Mouse (Mus musculus): Measurements from ENCODE around the gene Mfap4. TPM values are rescaled to one million over a fixed set of nuclear protein-coding genes. Genes with fewer than 3 reads are reported as not detected.

Gene Mfap4
- polyA plus RNA-seq, 1 experiment from 2014 or later = 428 TPM

DNA sequence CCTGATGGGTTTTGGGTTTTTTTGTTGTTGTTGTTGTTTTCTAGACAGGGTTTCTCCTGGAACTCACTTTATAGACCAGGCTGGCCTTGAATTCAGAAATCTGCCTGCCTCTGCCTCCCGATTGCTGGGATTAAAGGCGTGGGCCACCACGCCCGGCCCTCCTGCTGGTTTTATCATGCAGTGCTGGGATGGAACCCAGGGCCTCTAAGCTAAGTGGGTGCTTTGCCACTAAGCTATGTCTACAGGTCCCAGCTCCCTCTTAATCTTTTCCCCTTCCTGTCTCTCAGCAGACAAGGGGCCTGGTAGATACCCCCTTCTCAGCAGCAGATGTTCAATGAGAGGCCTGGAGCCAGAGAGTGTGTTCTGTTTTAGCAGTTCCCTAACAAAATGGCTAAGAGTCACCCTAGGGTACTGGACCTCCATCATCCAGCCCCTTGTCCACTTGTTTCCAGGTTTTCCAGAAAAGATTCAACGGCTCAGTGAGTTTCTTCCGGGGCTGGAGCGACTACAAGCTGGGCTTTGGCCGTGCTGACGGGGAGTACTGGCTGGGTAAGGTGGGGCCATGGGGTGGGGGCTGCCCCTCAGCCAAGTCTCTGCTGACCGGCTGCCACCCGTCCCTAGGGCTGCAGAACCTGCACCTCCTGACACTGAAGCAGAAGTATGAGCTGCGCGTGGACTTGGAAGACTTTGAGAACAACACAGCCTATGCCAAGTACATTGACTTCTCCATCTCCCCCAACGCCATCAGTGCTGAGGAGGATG lies 1.4 kb downstream of the Mfap4 start:
- ATAC-seq (ENCODE audit: low read depth) (no peak), DNase-seq (ENCODE audit: low spot score) (no peak)
- Histone ChIP-seq H3K9ac (ENCODE audit: low read depth, low read length) (peak overlapping the region; percentile 72), H3K27me3 (replicated peaks; ENCODE audit: control insufficient read depth, insufficient read depth, low read length) (no peaks in the 10 kb centered on the region), H3K4me2 (ENCODE audit: low read depth, low read length) (peak overlapping the region; percentile 70), H3K4me3 (ENCODE audit: low read depth, low read length) (peak overlapping the region; percentile 48), H3K4me1 (ENCODE audit: control insufficient read depth, insufficient read depth, low read length) (peaks cover 50% of the 10 kb centered on the region), H3K27ac (replicated peaks; ENCODE audit: low read depth, low read length) (peak overlapping the region; percentile 94), H3K36me3 (ENCODE audit: control insufficient read depth, insufficient read depth, low read length) (peaks cover 43% of the 10 kb centered on the region), H3K9me3 (ENCODE audit: control insufficient read depth, low read length) (no peaks in the 10 kb centered on the region)
- 85% methylated on average over 14 of the region's 14 CpGs for WGBS

DNA sequence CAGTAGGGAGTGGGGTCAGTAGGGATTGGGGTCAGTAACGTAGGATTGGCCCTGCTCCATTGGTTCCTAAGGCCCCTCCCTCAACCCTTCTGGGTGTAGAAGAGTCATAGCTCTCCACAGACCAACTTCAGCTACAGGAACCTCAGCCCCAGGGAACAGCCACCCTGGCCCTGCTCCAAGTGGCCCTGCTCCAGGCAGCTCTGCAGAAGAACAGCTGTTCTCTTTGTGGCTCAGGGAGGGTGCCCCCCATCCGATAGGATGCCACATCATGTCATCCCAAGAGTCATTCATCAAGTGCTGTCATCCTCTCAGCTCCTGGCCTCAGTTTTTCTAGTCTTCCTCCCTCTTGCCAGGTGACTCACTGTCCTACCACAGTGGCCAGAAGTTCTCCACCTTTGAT lies 2.2 kb downstream of the Mfap4 start:
- Histone ChIP-seq H3K4me3 (ENCODE audit: low read depth, low read length) (peak overlapping the region; percentile 48), H3K4me1 (ENCODE audit: control insufficient read depth, insufficient read depth, low read length) (peaks cover 47% of the 10 kb centered on the region), H3K27ac (replicated peaks; ENCODE audit: low read depth, low read length) (0 out of 2 replicates have a peak overlapping the region, but pooled peaks have one; percentile 48), H3K9me3 (ENCODE audit: control insufficient read depth, low read length) (no peaks in the 10 kb centered on the region), H3K9ac (ENCODE audit: low read depth, low read length) (0 out of 2 replicates have a peak overlapping the region, but pooled peaks have one; percentile 72), H3K27me3 (replicated peaks; ENCODE audit: control insufficient read depth, insufficient read depth, low read length) (no peaks in the 10 kb centered on the region), H3K36me3 (ENCODE audit: control insufficient read depth, insufficient read depth, low read length) (peaks cover 50% of the 10 kb centered on the region), H3K4me2 (ENCODE audit: low read depth, low read length) (peak overlapping the region; percentile 70)
- DNase-seq (ENCODE audit: low spot score) (peak; percentile 66), ATAC-seq (ENCODE audit: low read depth) (no peak)
- 36% methylated on average over 2 of the region's 2 CpGs for WGBS

DNA sequence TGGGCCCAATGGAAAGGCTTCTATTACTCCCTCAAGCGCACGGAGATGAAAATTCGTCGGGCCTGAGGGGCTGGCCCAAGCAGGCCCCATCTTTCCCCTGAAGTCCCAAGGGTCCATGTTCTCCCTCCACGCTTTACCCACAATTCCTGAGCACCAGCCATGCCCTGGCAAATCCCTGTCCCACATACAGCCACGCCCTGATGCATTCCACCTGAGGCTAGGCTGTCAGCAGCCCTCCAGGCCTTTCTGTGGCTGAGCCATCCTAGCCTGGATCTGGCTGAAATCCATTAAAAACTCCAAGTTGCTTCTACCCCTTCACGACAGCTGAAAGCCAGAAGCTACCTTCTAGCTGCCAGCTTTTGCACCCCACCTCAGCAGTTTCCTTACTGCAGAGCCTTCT lies 2.7 kb downstream of the Mfap4 start:
- H3K9ac ChIP-seq (ENCODE audit: low read depth, low read length) = no peak overlapping the region
- no peak overlapping the region for H3K4me3 ChIP-seq (ENCODE audit: low read depth, low read length)
- DNase-seq (ENCODE audit: low spot score) (no peak), ATAC-seq (ENCODE audit: low read depth) (no peak)
- no peaks in the 10 kb centered on the region for H3K9me3 ChIP-seq (ENCODE audit: control insufficient read depth, low read length)
- H3K27me3 ChIP-seq (replicated peaks; ENCODE audit: control insufficient read depth, insufficient read depth, low read length) = no peaks in the 10 kb centered on the region
- H3K4me2 ChIP-seq (ENCODE audit: low read depth, low read length) = 0 out of 2 replicates have a peak overlapping the region, but pooled peaks have one; percentile 70
- H3K36me3 ChIP-seq (ENCODE audit: control insufficient read depth, insufficient read depth, low read length) = peaks cover 53% of the 10 kb centered on the region
- 83% methylated on average over 7 of the region's 7 CpGs for WGBS
- H3K27ac ChIP-seq (replicated peaks; ENCODE audit: low read depth, low read length) = 0 out of 2 replicates have a peak overlapping the region, but pooled peaks have one; percentile 48
- H3K4me1 ChIP-seq (ENCODE audit: control insufficient read depth, insufficient read depth, low read length) = peaks cover 51% of the 10 kb centered on the region

DNA sequence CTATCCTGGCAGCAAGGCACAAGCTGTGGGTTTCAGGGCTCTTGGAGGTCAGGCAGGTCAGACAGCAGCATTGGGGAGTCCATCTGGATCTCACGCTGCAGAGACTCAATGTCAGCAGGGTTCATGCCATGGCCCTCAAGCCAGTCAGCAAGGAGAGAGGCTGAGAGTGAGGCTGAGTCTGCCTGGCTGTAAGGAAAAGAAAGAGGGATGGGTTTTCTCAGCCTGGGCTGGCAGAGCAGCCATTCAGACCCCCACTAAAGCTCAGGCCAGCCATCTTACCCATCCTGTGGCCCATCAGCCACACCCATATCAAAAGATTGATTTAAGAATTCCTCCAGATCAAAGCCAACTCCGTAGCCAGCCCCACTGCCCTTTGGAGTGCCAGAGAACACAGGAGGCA lies 3.9 kb downstream of the Mfap4 start:
- DNase-seq (ENCODE audit: low spot score) (no peak), ATAC-seq (ENCODE audit: low read depth) (no peak)
- Histone ChIP-seq H3K4me3 (ENCODE audit: low read depth, low read length) (no peak overlapping the region), H3K4me1 (ENCODE audit: control insufficient read depth, insufficient read depth, low read length) (peaks cover 46% of the 10 kb centered on the region), H3K36me3 (ENCODE audit: control insufficient read depth, insufficient read depth, low read length) (peaks cover 53% of the 10 kb centered on the region), H3K27me3 (replicated peaks; ENCODE audit: control insufficient read depth, insufficient read depth, low read length) (no peaks in the 10 kb centered on the region), H3K4me2 (ENCODE audit: low read depth, low read length) (no peak overlapping the region), H3K9ac (ENCODE audit: low read depth, low read length) (no peak overlapping the region), H3K9me3 (ENCODE audit: control insufficient read depth, low read length) (no peaks in the 10 kb centered on the region), H3K27ac (replicated peaks; ENCODE audit: low read depth, low read length) (0 out of 2 replicates have a peak overlapping the region, but pooled peaks have one; percentile 33)
- 91% methylated on average over 1 of the region's 2 CpGs for WGBS

DNA sequence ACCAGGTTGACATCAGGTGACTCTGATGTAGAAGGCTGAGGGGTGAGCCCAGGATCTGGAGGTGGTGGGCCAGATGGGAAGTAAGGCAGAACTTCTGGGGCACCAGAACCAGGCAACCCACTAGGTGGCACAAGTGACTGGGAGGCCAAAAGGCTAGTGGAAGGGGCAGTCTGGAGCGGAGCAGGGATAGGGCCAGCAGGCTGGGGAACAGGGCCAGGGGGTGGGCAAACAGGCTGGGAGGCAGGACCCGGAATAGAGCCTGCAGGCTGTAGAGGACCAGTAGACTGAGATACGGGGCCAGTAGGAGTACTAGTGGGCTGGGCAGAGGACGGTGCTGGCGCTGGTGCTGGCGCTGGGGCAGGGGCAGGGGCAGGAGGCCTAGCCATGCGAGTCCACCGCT lies 4.6 kb downstream of the Mfap4 start:
- Histone ChIP-seq H3K4me1 (ENCODE audit: control insufficient read depth, insufficient read depth, low read length) (peaks cover 39% of the 10 kb centered on the region), H3K4me3 (ENCODE audit: low read depth, low read length) (no peak overlapping the region), H3K27ac (replicated peaks; ENCODE audit: low read depth, low read length) (no peak overlapping the region), H3K9me3 (ENCODE audit: control insufficient read depth, low read length) (no peaks in the 10 kb centered on the region), H3K4me2 (ENCODE audit: low read depth, low read length) (no peak overlapping the region), H3K9ac (ENCODE audit: low read depth, low read length) (no peak overlapping the region), H3K36me3 (ENCODE audit: control insufficient read depth, insufficient read depth, low read length) (peaks cover 53% of the 10 kb centered on the region), H3K27me3 (replicated peaks; ENCODE audit: control insufficient read depth, insufficient read depth, low read length) (no peaks in the 10 kb centered on the region)
- WGBS = 90% methylated on average over 8 of the region's 8 CpGs
- ATAC-seq (ENCODE audit: low read depth) (no peak), DNase-seq (ENCODE audit: low spot score) (no peak)

DNA sequence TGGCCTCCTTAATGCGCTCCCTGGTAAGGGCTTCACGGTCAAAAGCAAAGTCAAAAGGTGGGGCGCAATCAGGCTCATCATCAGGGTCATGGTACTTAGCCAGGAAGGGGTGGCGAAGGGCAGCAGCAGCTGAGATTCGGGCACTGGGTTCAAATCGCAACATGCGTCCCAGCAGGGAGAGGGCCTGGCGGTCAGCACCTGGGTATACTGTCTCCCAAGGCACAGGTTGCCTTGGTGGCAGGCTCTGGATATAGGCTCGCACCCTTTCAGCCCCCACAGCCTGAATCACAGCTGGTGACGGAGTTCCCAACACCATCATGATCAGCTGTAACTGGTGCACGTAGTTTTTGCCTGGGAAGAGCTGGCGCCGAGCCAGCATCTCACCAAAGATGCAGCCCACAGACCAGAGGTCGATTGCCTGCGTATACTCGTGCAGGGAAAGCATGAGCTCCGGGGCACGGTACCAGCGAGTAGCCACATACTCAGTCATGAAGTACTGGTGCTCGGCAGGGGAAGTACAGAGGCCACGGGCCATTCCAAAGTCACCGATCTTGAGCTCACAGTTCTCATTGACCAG lies 5.8 kb downstream of the Mfap4 start:
- DNase-seq (ENCODE audit: low spot score) (no peak), ATAC-seq (ENCODE audit: low read depth) (no peak)
- H3K4me3 ChIP-seq (ENCODE audit: low read depth, low read length) = no peak overlapping the region
- peaks cover 53% of the 10 kb centered on the region for H3K36me3 ChIP-seq (ENCODE audit: control insufficient read depth, insufficient read depth, low read length)
- no peaks in the 10 kb centered on the region for H3K9me3 ChIP-seq (ENCODE audit: control insufficient read depth, low read length)
- no peak overlapping the region for H3K4me2 ChIP-seq (ENCODE audit: low read depth, low read length)
- no peaks in the 10 kb centered on the region for H3K27me3 ChIP-seq (replicated peaks; ENCODE audit: control insufficient read depth, insufficient read depth, low read length)
- H3K9ac ChIP-seq (ENCODE audit: low read depth, low read length) = 0 out of 2 replicates have a peak overlapping the region, but pooled peaks have one; percentile 5
- WGBS = 93% methylated on average over 19 of the region's 22 CpGs
- peaks cover 32% of the 10 kb centered on the region for H3K4me1 ChIP-seq (ENCODE audit: control insufficient read depth, insufficient read depth, low read length)
- H3K27ac ChIP-seq (replicated peaks; ENCODE audit: low read depth, low read length) = no peak overlapping the region

DNA sequence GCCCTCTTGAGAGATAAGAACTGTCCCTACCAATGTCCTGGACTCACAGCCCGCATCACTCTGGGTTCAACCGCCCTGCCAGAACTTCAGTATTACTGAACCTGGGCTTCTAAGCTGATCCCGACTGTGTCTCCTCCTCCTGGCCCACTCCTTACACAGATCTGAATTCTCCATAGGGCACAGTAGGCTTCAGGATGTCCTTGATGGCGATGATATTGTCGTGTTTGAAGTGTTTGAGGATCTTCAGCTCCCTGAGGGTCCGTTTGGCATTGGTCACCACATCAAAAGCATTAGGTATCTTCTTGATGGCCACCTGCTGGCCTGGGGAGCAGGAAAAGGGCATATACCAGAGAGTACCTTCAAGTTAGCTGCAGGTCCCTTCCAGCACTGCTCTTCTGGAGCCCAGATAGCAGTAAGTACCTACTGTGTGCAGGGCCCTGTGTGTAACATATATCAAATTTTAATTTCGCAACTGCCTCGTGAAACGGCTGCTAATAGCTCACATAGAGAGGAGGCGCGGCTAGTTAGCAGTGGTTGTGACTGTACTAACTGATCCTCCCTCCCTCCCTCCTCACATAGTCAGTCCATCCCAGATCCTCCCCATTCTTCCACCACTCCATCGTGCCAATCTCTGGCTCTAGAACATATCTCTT lies 7.6 kb downstream of the Mfap4 start:
- peaks cover 48% of the 10 kb centered on the region for H3K36me3 ChIP-seq (ENCODE audit: control insufficient read depth, insufficient read depth, low read length)
- peaks cover 13% of the 10 kb centered on the region for H3K4me1 ChIP-seq (ENCODE audit: control insufficient read depth, insufficient read depth, low read length)
- H3K27me3 ChIP-seq (replicated peaks; ENCODE audit: control insufficient read depth, insufficient read depth, low read length) = no peaks in the 10 kb centered on the region
- peak overlapping the region; percentile 85 for H3K4me2 ChIP-seq (ENCODE audit: low read depth, low read length)
- no peaks in the 10 kb centered on the region for H3K9me3 ChIP-seq (ENCODE audit: control insufficient read depth, low read length)
- no peak for DNase-seq (ENCODE audit: low spot score)
- ATAC-seq (ENCODE audit: low read depth) = no peak
- H3K27ac ChIP-seq (replicated peaks; ENCODE audit: low read depth, low read length) = peak overlapping the region; percentile 92
- WGBS = 71% methylated on average over 12 of the region's 12 CpGs
- peak overlapping the region; percentile 80 for H3K4me3 ChIP-seq (ENCODE audit: low read depth, low read length)
- H3K9ac ChIP-seq (ENCODE audit: low read depth, low read length) = peak overlapping the region; percentile 82

DNA sequence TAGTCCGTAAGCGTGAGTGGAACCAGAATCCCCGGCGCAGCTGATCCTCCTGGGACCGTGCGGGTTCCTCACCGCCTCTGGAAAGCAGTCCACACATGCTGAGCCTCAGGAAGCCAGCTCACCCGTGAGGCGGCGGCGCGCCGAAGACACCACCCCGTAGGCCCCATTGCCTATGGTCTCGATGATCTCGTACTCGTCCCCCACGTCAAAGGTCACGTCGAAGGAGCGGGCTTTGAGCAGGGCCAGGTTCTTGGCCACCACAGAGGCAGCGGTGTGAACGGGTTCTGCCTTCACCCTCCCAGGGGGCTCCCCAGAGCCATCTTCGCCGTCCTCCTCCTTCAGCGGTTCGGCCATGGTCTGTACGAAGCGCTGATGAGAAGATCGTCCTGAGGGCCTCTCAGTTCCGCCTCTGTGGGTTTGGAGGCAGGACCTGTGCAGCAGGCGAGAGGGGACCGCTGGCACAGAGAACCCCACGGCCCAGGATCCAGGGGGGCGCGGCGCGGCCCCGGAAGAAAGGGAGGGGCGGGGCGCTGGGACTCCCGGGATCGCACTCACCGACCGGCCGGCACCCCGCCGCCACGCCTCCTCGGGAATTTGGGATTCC lies 8.4 kb downstream of the Mfap4 start:
- no peaks in the 10 kb centered on the region for H3K9me3 ChIP-seq (ENCODE audit: control insufficient read depth, low read length)
- DNase-seq (ENCODE audit: low spot score) (no peak), ATAC-seq (ENCODE audit: low read depth) (peak; percentile 5; the same call in 1 of the 2 replicates)
- H3K4me2 ChIP-seq (ENCODE audit: low read depth, low read length) = peak overlapping the region; percentile 85
- peak overlapping the region; percentile 80 for H3K4me3 ChIP-seq (ENCODE audit: low read depth, low read length)
- H3K27ac ChIP-seq (replicated peaks; ENCODE audit: low read depth, low read length) = peak overlapping the region; percentile 92
- H3K36me3 ChIP-seq (ENCODE audit: control insufficient read depth, insufficient read depth, low read length) = peaks cover 40% of the 10 kb centered on the region
- H3K9ac ChIP-seq (ENCODE audit: low read depth, low read length) = peak overlapping the region; percentile 82
- H3K27me3 ChIP-seq (replicated peaks; ENCODE audit: control insufficient read depth, insufficient read depth, low read length) = no peaks in the 10 kb centered on the region
- WGBS = under 1% methylated on average over 36 of the region's 50 CpGs
- peaks cover 9% of the 10 kb centered on the region for H3K4me1 ChIP-seq (ENCODE audit: control insufficient read depth, insufficient read depth, low read length)
